Mouse (Mus musculus) MEL (cell line): ENCODE results near the gene Snd1.

Experiments used
- CHD2 ChIP-seq: IDR thresholded peaks from 2 replicates; pipeline ENCODE4 v1.6.1; 2011; ENCODE audit warnings: low read length, improper control_type of control experiment
- CTCF ChIP-seq, 3 experiments: IDR thresholded peaks in 2 of 3; conservative IDR thresholded peaks in 1 of 3; 2 replicates each; pipeline ENCODE4 v1.5.1; 2011 to 2012; ENCODE audit warnings: low read length in 3 of 3, low read depth in 2 of 3, mild to moderate bottlenecking in 2 of 3, improper control_type of control experiment in 1 of 3, inconsistent platforms in 1 of 3, mixed read lengths in 1 of 3, moderate library complexity in 1 of 3; ENCODE audit not compliant: control insufficient read depth in 1 of 3, insufficient read depth in 1 of 3, poor library complexity in 1 of 3, severe bottlenecking in 1 of 3
- E2F4 ChIP-seq: IDR thresholded peaks from 2 replicates; pipeline ENCODE4 v1.6.1; 2011; ENCODE audit warnings: low read depth, low read length, improper control_type of control experiment, borderline replicate concordance
- ELF1 ChIP-seq: IDR thresholded peaks from 2 replicates; pipeline ENCODE4 v1.6.1; 2014; ENCODE audit warnings: low read depth, mild to moderate bottlenecking, inconsistent platforms, low read length, improper control_type of control experiment, moderate library complexity
- MYB ChIP-seq: IDR thresholded peaks from 2 replicates; pipeline ENCODE4 v1.6.1; 2011; ENCODE audit warnings: mild to moderate bottlenecking, low read depth, low read length, improper control_type of control experiment
- POLR2AphosphoS2 ChIP-seq: IDR thresholded peaks from 2 replicates; pipeline ENCODE4 v1.6.1; 2011; ENCODE audit warnings: low read length, improper control_type of control experiment
- USF1 ChIP-seq: IDR thresholded peaks from 2 replicates; pipeline ENCODE4 v1.6.1; 2014; ENCODE audit warnings: low read depth, mild to moderate bottlenecking, inconsistent platforms, low read length, improper control_type of control experiment, moderate library complexity

DNA sequence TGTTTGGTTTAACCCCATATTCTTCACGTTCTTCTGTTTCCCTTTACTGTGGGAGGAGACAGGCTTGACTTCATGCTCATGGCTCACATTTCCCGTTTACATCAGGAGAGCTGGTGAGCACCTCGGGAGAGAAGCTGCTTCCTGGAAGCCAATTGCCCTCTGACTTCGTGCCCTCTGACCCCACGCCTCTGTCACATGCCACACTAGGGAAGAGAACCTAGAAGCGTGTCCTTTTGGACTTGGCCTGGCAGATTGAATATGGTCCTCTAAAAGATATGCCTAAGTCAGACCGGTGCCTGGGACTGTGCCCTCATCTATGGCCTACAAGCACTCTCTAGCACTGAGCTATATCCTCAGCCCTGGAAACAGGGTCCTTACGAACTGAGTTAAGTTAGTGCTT is 430.4 kb downstream of the Snd1 start:
- no peak for TF ChIP-seq MYB
- no peak for TF ChIP-seq CTCF (IDR thresholded peaks at IDR 0.05 in 2 of 3, conservative IDR thresholded peaks at IDR 0.05 in 1 of 3; ENCODE audit: control insufficient read depth in 1 of 3, insufficient read depth in 1 of 3, low read depth in 2 of 3, low read length in 3 of 3, poor library complexity in 1 of 3, severe bottlenecking in 1 of 3)
- TF ChIP-seq POLR2AphosphoS2: no peak
- TF ChIP-seq USF1: no peak
- no peak for TF ChIP-seq CHD2
- no peak for TF ChIP-seq E2F4
- no peak for TF ChIP-seq ELF1
